ENCODE assay signal across 26 mouse cellular contexts in the genomic region with DNA sequence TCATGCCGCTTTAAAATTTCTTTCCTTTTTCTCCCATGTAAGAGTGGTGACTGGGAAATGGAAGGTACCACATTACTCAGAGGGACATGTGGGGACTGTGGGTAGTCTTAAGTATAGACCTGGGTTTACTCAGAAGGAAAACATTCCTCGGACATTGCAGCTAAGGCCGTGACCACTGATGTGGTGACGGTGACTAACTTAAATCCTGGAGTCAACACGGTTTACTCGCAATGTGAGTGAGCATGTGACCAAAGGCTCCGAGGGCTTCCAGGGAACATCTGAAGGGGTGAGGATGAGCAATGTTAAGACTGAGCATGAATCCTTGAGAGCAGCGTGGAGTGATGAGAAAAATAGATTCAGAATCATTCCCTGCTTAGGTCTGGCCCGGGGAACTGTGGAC.
A peak's percentile ranks its signal among the peaks of the same experiment; 100 is the strongest.
DNase-seq lines count a peak whose midpoint lies in the region; ATAC-seq and TF ChIP-seq lines count a peak whose summit lies in the region.
"Had no signal": no experiment of that assay in that cellular context is flagged by ENCODE, and none has a peak within 500 bp of the region (broad histone marks: within the 10 kb centered on the region; RNA-seq: fewer than 3 reads in every experiment).

No protein-coding gene starts in this region.

- H3K9me3 ChIP-seq in embryonic facial prominence, embryonic 15.5 days (replicated peaks): no peaks in the 10 kb centered on the region
- H3K9me3 ChIP-seq in embryonic facial prominence, embryonic 10.5 days: no peaks in the 10 kb centered on the region
- no peaks in the 10 kb centered on the region for H3K9me3 ChIP-seq in hindbrain, postnatal 0 days (ENCODE audit: low read length)
- H3K9me3 ChIP-seq: embryonic facial prominence, embryonic 13.5 days; forebrain, embryonic 10.5 days; forebrain, embryonic 13.5 days; G1E; hindbrain, embryonic 12.5 days; hindbrain, embryonic 15.5 days; intestine, embryonic 15.5 days had no signal

- CTCF ChIA-PET in Patski (lab: Charles Lee): no interaction called here

- POLR2A ChIA-PET in Patski (lab: Charles Lee): no interaction called here

- H3K9ac ChIP-seq in embryonic facial prominence, embryonic 15.5 days: no peak overlapping the region
- H3K9ac ChIP-seq in hindbrain, postnatal 0 days (replicated peaks; ENCODE audit: low read length): no peak overlapping the region
- H3K9ac ChIP-seq: embryonic facial prominence, embryonic 13.5 days; forebrain, embryonic 13.5 days; hindbrain, embryonic 12.5 days; hindbrain, embryonic 15.5 days; intestine, embryonic 15.5 days had no signal

- H3K27me3 ChIP-seq in embryonic facial prominence, embryonic 15.5 days: no peaks in the 10 kb centered on the region
- no peaks in the 10 kb centered on the region for H3K27me3 ChIP-seq in embryonic facial prominence, embryonic 10.5 days (replicated peaks; ENCODE audit: low read depth, poor library complexity, severe bottlenecking)
- no peaks in the 10 kb centered on the region for H3K27me3 ChIP-seq in Patski
- H3K27me3 ChIP-seq in hindbrain, postnatal 0 days (ENCODE audit: insufficient read depth, low read length): no peaks in the 10 kb centered on the region
- H3K27me3 ChIP-seq: CH12.LX; embryonic facial prominence, embryonic 13.5 days; forebrain, embryonic 13.5 days; hindbrain, embryonic 12.5 days; hindbrain, embryonic 15.5 days; intestine, embryonic 15.5 days had no signal

- H3K36me3 ChIP-seq in embryonic facial prominence, embryonic 15.5 days: no peaks in the 10 kb centered on the region
- no peaks in the 10 kb centered on the region for H3K36me3 ChIP-seq in embryonic facial prominence, embryonic 10.5 days (replicated peaks)
- no peaks in the 10 kb centered on the region for H3K36me3 ChIP-seq in hindbrain, postnatal 0 days (ENCODE audit: insufficient read depth, low read length)
- H3K36me3 ChIP-seq: embryonic facial prominence, embryonic 13.5 days; forebrain, embryonic 10.5 days; G1E; hindbrain, embryonic 12.5 days; hindbrain, embryonic 15.5 days; intestine, embryonic 15.5 days had no signal

- no peaks in the 10 kb centered on the region for H3K4me1 ChIP-seq in embryonic facial prominence, embryonic 15.5 days
- no peaks in the 10 kb centered on the region for H3K4me1 ChIP-seq in embryonic facial prominence, embryonic 10.5 days
- no peaks in the 10 kb centered on the region for H3K4me1 ChIP-seq in hindbrain, postnatal 0 days (ENCODE audit: insufficient read depth, low read length)
- H3K4me1 ChIP-seq: embryonic facial prominence, embryonic 13.5 days; forebrain, embryonic 10.5 days; forebrain, embryonic 13.5 days; hindbrain, embryonic 12.5 days; hindbrain, embryonic 15.5 days; intestine, embryonic 15.5 days had no signal

- H3K27ac ChIP-seq in embryonic facial prominence, embryonic 15.5 days (replicated peaks): no peak overlapping the region
- H3K27ac ChIP-seq in embryonic facial prominence, embryonic 10.5 days (replicated peaks): no peak overlapping the region
- H3K27ac ChIP-seq in hindbrain, postnatal 0 days: no peak overlapping the region
- H3K27ac ChIP-seq: embryonic facial prominence, embryonic 13.5 days; forebrain, embryonic 10.5 days; forebrain, embryonic 13.5 days; gastrocnemius, adult 2 months; hindbrain, embryonic 12.5 days; hindbrain, embryonic 15.5 days; intestine, embryonic 15.5 days had no signal

- in situ Hi-C loops in Patski (cut with MboI; ENCODE audit: low pct_unique_long_range_greater_than_20kb): no loop called here

- 81% methylated on average over 9 of the region's 9 CpGs for WGBS in embryonic facial prominence, embryonic 15.5 days
- 90% methylated on average over 9 of the region's 9 CpGs for WGBS in embryonic facial prominence, embryonic 10.5 days
- WGBS in hindbrain, postnatal 0 days: 94% methylated on average over 9 of the region's 9 CpGs

- DNase-seq in embryonic facial prominence, embryonic 10.5 days (ENCODE audit: low spot score): no peak
- DNase-seq in 3T3-L1 (ENCODE audit: low read depth, low spot score) (peak; percentile 77), Patski (ENCODE audit: low read depth, low spot score) (peak; percentile 41)
- no peak for DNase-seq in hindbrain, postnatal 0 days (ENCODE audit: low spot score)
- DNase-seq in frontal cortex, adult 2 months (ENCODE audit: extremely low spot score in 1 of 2, low spot score in 1 of 2): no peak
- DNase-seq: adrenal gland, adult 8-10 months; adrenal gland, postnatal 25 days; cerebellum, adult 18-20 months; cerebellum, adult 9-11 months; cerebellum, postnatal 25 days; gastrocnemius, adult 2 months; gastrocnemius, postnatal 14 days; heart, adult 11 months; kidney, adult 11 months had no signal

- no peak for TF ChIP-seq CTCF in Patski (IDR thresholded peaks at IDR 0.05)
- no peak for TF ChIP-seq CTCF in hindbrain, postnatal 0 days (IDR thresholded peaks at IDR 0.05; ENCODE audit: low read depth)

- peak; percentile 43; the same call in 1 of the 2 replicates for ATAC-seq in embryonic facial prominence, embryonic 15.5 days (ENCODE audit: insufficient number of reproducible peaks, low FRiP score, low TSS enrichment, low read depth)
- peak; percentile 95 for ATAC-seq in Patski
- no peak for ATAC-seq in hindbrain, postnatal 0 days
- ATAC-seq: activated CD4-positive, CD25-positive, alpha-beta regulatory T cell, adult 4 months; forebrain, embryonic 13.5 days; forebrain, embryonic 16.5 days; intestine, embryonic 15.5 days had no signal

- H3K4me3 ChIP-seq in embryonic facial prominence, embryonic 15.5 days (replicated peaks): no peak overlapping the region
- H3K4me3 ChIP-seq in embryonic facial prominence, embryonic 10.5 days: no peak overlapping the region
- no peak overlapping the region for H3K4me3 ChIP-seq in hindbrain, postnatal 0 days (ENCODE audit: low read length)
- H3K4me3 ChIP-seq: embryonic facial prominence, embryonic 13.5 days; forebrain, embryonic 10.5 days; forebrain, embryonic 13.5 days; gastrocnemius, adult 2 months; hindbrain, embryonic 12.5 days; hindbrain, embryonic 15.5 days; intestine, embryonic 15.5 days had no signal

- no peak overlapping the region for H3K4me2 ChIP-seq in embryonic facial prominence, embryonic 15.5 days (replicated peaks)
- H3K4me2 ChIP-seq in hindbrain, postnatal 0 days (ENCODE audit: low read depth, low read length): no peak overlapping the region
- H3K4me2 ChIP-seq: embryonic facial prominence, embryonic 13.5 days; forebrain, embryonic 13.5 days; heart, embryonic 11.5 days; hindbrain, embryonic 12.5 days; hindbrain, embryonic 15.5 days; intestine, embryonic 15.5 days had no signal

Comparison
In these comparisons a context has a peak if more than half of its experiments do, and no peak if none do; other contexts are left out.
1. DNase-seq: peak in 3T3-L1 (single experiment) and Patski (single experiment); none in embryonic facial prominence, embryonic 10.5 days (single experiment), hindbrain, postnatal 0 days (single experiment) and frontal cortex, adult 2 months (0 of 2).